Mouse (Mus musculus): ENCODE measurements around the gene Arsg. TPM values are rescaled to one million over a fixed set of nuclear protein-coding genes. Genes with fewer than 3 reads are reported as not detected.

Gene Arsg
- total RNA-seq (2021), result 10 to 100 TPM; 10.4 to 14.5 TPM
- long read RNA-seq, experiment 1, partial matches to known transcripts, result 1 of 15 reads
- long read RNA-seq, experiment 1, other reads (novel, unspliced or antisense), result 12 of 15 reads
- long read RNA-seq, experiment 2, partial matches to known transcripts, result 3 of 13 reads
- long read RNA-seq, experiment 2, other reads (novel, unspliced or antisense), result 10 of 13 reads

GRCm38 (mm10) chr11:109473171-109474085, at the start of gene Arsg, which contains the start of gene Slc16a6:
TSS of gene Arsg (plus strand) at chr11:109473374.
TSS of gene Slc16a6 (minus strand) at chr11:109473598.
- DNase-seq (ENCODE audit: low spot score in 2 of 2), result peak; percentile 41 to 57

GRCm38 (mm10) chr11:109425392-109426271, 47.5 kb upstream of the Arsg start, which contains the start of gene Amz2:
TSS of gene Amz2 (plus strand) at chr11:109425946.
- peak; percentile 92 to 99 for DNase-seq (ENCODE audit: low spot score in 2 of 2)

GRCm38 (mm10) chr11:109426272-109426586, 46.9 kb upstream of the Arsg start:
- DNase-seq (ENCODE audit: low spot score in 2 of 2), result no peak

- no peak for DNase-seq (ENCODE audit: low spot score in 2 of 2)
Measured at GRCm38 (mm10) chr11:109427353-109427752, 45.8 kb upstream of the Arsg start.

- DNase-seq (ENCODE audit: low spot score in 2 of 2), result no peak
Measured at GRCm38 (mm10) chr11:109434233-109434798, 38.9 kb upstream of the Arsg start.

- no peak for DNase-seq (ENCODE audit: low spot score in 2 of 2)
Measured at GRCm38 (mm10) chr11:109436889-109437288, 36.3 kb upstream of the Arsg start.

GRCm38 (mm10) chr11:109439209-109439608, 34.0 kb upstream of the Arsg start:
- DNase-seq (ENCODE audit: low spot score in 2 of 2), result no peak

- peak; percentile 55 to 61 for DNase-seq (ENCODE audit: low spot score in 2 of 2)
Measured at GRCm38 (mm10) chr11:109439829-109440340, 33.3 kb upstream of the Arsg start.

GRCm38 (mm10) chr11:109440641-109441040, 32.5 kb upstream of the Arsg start:
- DNase-seq (ENCODE audit: low spot score in 2 of 2), result no peak

GRCm38 (mm10) chr11:109441119-109441518, 32.1 kb upstream of the Arsg start:
- DNase-seq (ENCODE audit: low spot score in 2 of 2), result no peak

GRCm38 (mm10) chr11:109442166-109442730, 30.9 kb upstream of the Arsg start:
- DNase-seq (ENCODE audit: low spot score in 2 of 2), result no peak

GRCm38 (mm10) chr11:109443468-109444263, 29.5 kb upstream of the Arsg start:
- DNase-seq (ENCODE audit: low spot score in 2 of 2), result no peak

GRCm38 (mm10) chr11:109444600-109444999, 28.6 kb upstream of the Arsg start:
- no peak for DNase-seq (ENCODE audit: low spot score in 2 of 2)

- DNase-seq (ENCODE audit: low spot score in 2 of 2), result no peak
Measured at GRCm38 (mm10) chr11:109445438-109446035, 27.6 kb upstream of the Arsg start.

- DNase-seq (ENCODE audit: low spot score in 2 of 2), result no peak
Measured at GRCm38 (mm10) chr11:109451169-109451568, 22.0 kb upstream of the Arsg start.

GRCm38 (mm10) chr11:109456261-109456660, 16.9 kb upstream of the Arsg start:
- DNase-seq (ENCODE audit: low spot score in 2 of 2), result no peak

GRCm38 (mm10) chr11:109458165-109458564, 15.0 kb upstream of the Arsg start:
- DNase-seq (ENCODE audit: low spot score in 2 of 2), result no peak

GRCm38 (mm10) chr11:109460586-109460985, 12.6 kb upstream of the Arsg start:
- DNase-seq (ENCODE audit: low spot score in 2 of 2), result no peak

- no peak for DNase-seq (ENCODE audit: low spot score in 2 of 2)
Measured at GRCm38 (mm10) chr11:109465068-109465467, 8.1 kb upstream of the Arsg start.
